Mouse (Mus musculus) lung, embryonic 16.5 days (tissue): ENCODE results near the gene Ypel2. TPM values are rescaled to one million over a fixed set of nuclear protein-coding genes. Genes with fewer than 3 reads are reported as not detected.

Experiments used
- ATAC-seq: fragments of 200-750 bp; cut with Nextera tagmentation; 2 replicates; pipeline ENCODE4 v1.8.0; 2017; ENCODE audit warnings: low read depth, mild to moderate bottlenecking, moderate library complexity
- H3K27ac ChIP-seq: fragments of 300-500 bp; sonication (generic); 2 replicates; pipeline ENCODE4 v1.5.1; 2014; ENCODE audit warnings: mild to moderate bottlenecking, control low read depth, low read length
- H3K27me3 ChIP-seq: fragments of 300-500 bp; sonication (generic); 2 replicates; pipeline ENCODE4 v1.6.1; 2014; ENCODE audit warnings: low read depth, low read length, mixed read lengths; ENCODE audit not compliant: control insufficient read depth, insufficient read depth
- H3K36me3 ChIP-seq: fragments of 300-500 bp; sonication (generic); 2 replicates; pipeline ENCODE4 v1.6.1; 2014; ENCODE audit warnings: low read length; ENCODE audit not compliant: control insufficient read depth, insufficient read depth
- H3K4me1 ChIP-seq: fragments of 300-500 bp; sonication (generic); replicated peaks from 2 replicates; pipeline ENCODE4 v1.6.1; 2014; ENCODE audit warnings: low read length, mixed read lengths; ENCODE audit not compliant: control insufficient read depth, insufficient read depth
- H3K4me2 ChIP-seq: fragments of 300-500 bp; sonication (generic); 2 replicates; pipeline ENCODE4 v1.6.1; 2014; ENCODE audit warnings: low read depth, low read length, control low read depth
- H3K4me3 ChIP-seq: fragments of 300-500 bp; sonication (generic); 2 replicates; pipeline ENCODE4 v1.5.1; 2014; ENCODE audit warnings: mild to moderate bottlenecking, low read length, control low read depth
- H3K9ac ChIP-seq: fragments of 300-500 bp; sonication (generic); 2 replicates; pipeline ENCODE4 v1.6.1; 2014; ENCODE audit warnings: low read length, control low read depth
- H3K9me3 ChIP-seq: fragments of 300-500 bp; sonication (generic); 2 replicates; pipeline ENCODE4 v1.6.1; 2016; ENCODE audit warnings: low read length; ENCODE audit not compliant: control insufficient read depth
- WGBS: fragments of 180-500 bp; shearing (Covaris S2); extraction: QIAGEN DNeasy Blood & Tissue Kit; methylation state at CpG from one replicate; pipeline ENCODE4 v1.1.7; 2014; 5-methylcytosine and 5-hydroxymethylcytosine counted together
- polyA plus RNA-seq: library from polyadenylated mRNA; unstranded; fragments of >200 nt; fragmentation: Nextera tagmentation; extraction: Ambion mirVana; gene quantifications from 2 replicates; pipeline ENCODE4 v1.2.1, GENCODE M21; 2015

Gene Ypel2
- polyA plus RNA-seq, 1 experiment from 2014 or later, result 11.8 TPM

GRCm38 (mm10) chr11:86906767-86907662 lies 86.5 kb downstream of the Ypel2 start:
- no peak overlapping the region for H3K9ac ChIP-seq
- H3K36me3 ChIP-seq, result no peaks in the 10 kb centered on the region
- no peak overlapping the region for H3K27ac ChIP-seq
- no peak for ATAC-seq
- no peaks in the 10 kb centered on the region for H3K4me1 ChIP-seq
- no peak overlapping the region for H3K4me3 ChIP-seq
- no peak overlapping the region for H3K4me2 ChIP-seq
- H3K9me3 ChIP-seq, result no peaks in the 10 kb centered on the region
- H3K27me3 ChIP-seq, result no peaks in the 10 kb centered on the region
- 85% methylated on average over 11 of the region's 11 CpGs for WGBS

- no peak for ATAC-seq
- 85% methylated on average over 6 of the region's 6 CpGs for WGBS
- no peaks in the 10 kb centered on the region for H3K4me1 ChIP-seq
- H3K9me3 ChIP-seq, result no peaks in the 10 kb centered on the region
- H3K27ac ChIP-seq, result no peak overlapping the region
- H3K36me3 ChIP-seq, result no peaks in the 10 kb centered on the region
- no peak overlapping the region for H3K4me2 ChIP-seq
- no peak overlapping the region for H3K9ac ChIP-seq
- H3K27me3 ChIP-seq, result no peaks in the 10 kb centered on the region
- no peak overlapping the region for H3K4me3 ChIP-seq
These were observed 87.2 kb downstream of the Ypel2 start for GRCm38 (mm10) chr11:86906257-86906656.

GRCm38 (mm10) chr11:86905261-86905660 lies 88.2 kb downstream of the Ypel2 start:
- H3K9me3 ChIP-seq, result no peaks in the 10 kb centered on the region
- H3K4me3 ChIP-seq, result no peak overlapping the region
- no peak overlapping the region for H3K27ac ChIP-seq
- WGBS, result 91% methylated on average over 2 of the region's 2 CpGs
- no peaks in the 10 kb centered on the region for H3K4me1 ChIP-seq
- H3K27me3 ChIP-seq, result no peaks in the 10 kb centered on the region
- H3K9ac ChIP-seq, result no peak overlapping the region
- ATAC-seq, result no peak
- H3K36me3 ChIP-seq, result no peaks in the 10 kb centered on the region
- no peak overlapping the region for H3K4me2 ChIP-seq

- H3K27ac ChIP-seq, result no peak overlapping the region
- H3K9me3 ChIP-seq, result no peaks in the 10 kb centered on the region
- no peak overlapping the region for H3K9ac ChIP-seq
- no peak overlapping the region for H3K4me2 ChIP-seq
- H3K27me3 ChIP-seq, result no peaks in the 10 kb centered on the region
- no peaks in the 10 kb centered on the region for H3K36me3 ChIP-seq
- no peak for ATAC-seq
- H3K4me3 ChIP-seq, result no peak overlapping the region
- no peaks in the 10 kb centered on the region for H3K4me1 ChIP-seq
- WGBS, result 63% methylated on average over 4 of the region's 4 CpGs
These were observed 88.8 kb downstream of the Ypel2 start for GRCm38 (mm10) chr11:86904706-86905105.

GRCm38 (mm10) chr11:86898367-86898766 lies 95.1 kb downstream of the Ypel2 start:
- peaks cover 18% of the 10 kb centered on the region for H3K4me1 ChIP-seq
- no peaks in the 10 kb centered on the region for H3K36me3 ChIP-seq
- no peak overlapping the region for H3K4me3 ChIP-seq
- H3K9ac ChIP-seq, result no peak overlapping the region
- no peak overlapping the region for H3K4me2 ChIP-seq
- H3K27ac ChIP-seq, result no peak overlapping the region
- H3K9me3 ChIP-seq, result no peaks in the 10 kb centered on the region
- ATAC-seq, result peak; percentile 50
- WGBS, result 22% methylated on average over 2 of the region's 2 CpGs
- no peaks in the 10 kb centered on the region for H3K27me3 ChIP-seq

- Histone ChIP-seq H3K27ac (peak overlapping the region; percentile 41), H3K4me3 (no peak overlapping the region), H3K27me3 (no peaks in the 10 kb centered on the region), H3K36me3 (no peaks in the 10 kb centered on the region), H3K4me1 (peaks cover 18% of the 10 kb centered on the region), H3K4me2 (no peak overlapping the region), H3K9me3 (0 out of 2 replicates have a peak, but pooled peaks cover 2% of the 10 kb centered on the region), H3K9ac (peak overlapping the region; percentile 10; the same call in 1 of the 2 replicates)
- ATAC-seq, result peak; percentile 44; the same call in 1 of the 2 replicates
- WGBS, result 36% methylated on average over 3 of the region's 3 CpGs
These were observed 97.9 kb downstream of the Ypel2 start for GRCm38 (mm10) chr11:86895567-86895966.

- no peaks in the 10 kb centered on the region for H3K27me3 ChIP-seq
- 50% methylated on average over 9 of the region's 9 CpGs for WGBS
- no peaks in the 10 kb centered on the region for H3K36me3 ChIP-seq
- H3K27ac ChIP-seq, result peak overlapping the region; percentile 25; the same call in 1 of the 2 replicates
- peaks cover 18% of the 10 kb centered on the region for H3K4me1 ChIP-seq
- no peak overlapping the region for H3K4me2 ChIP-seq
- 0 out of 2 replicates have a peak, but pooled peaks cover 2% of the 10 kb centered on the region for H3K9me3 ChIP-seq
- ATAC-seq, result no peak
- no peak overlapping the region for H3K9ac ChIP-seq
- no peak overlapping the region for H3K4me3 ChIP-seq
These were observed 98.4 kb downstream of the Ypel2 start for GRCm38 (mm10) chr11:86895156-86895555.

GRCm38 (mm10) chr11:86894171-86894577 lies 99.3 kb downstream of the Ypel2 start:
- Histone ChIP-seq H3K27ac (no peak overlapping the region), H3K9me3 (0 out of 2 replicates have a peak, but pooled peaks cover 2% of the 10 kb centered on the region), H3K9ac (peak overlapping the region; percentile 57; the same call in 1 of the 2 replicates), H3K4me3 (peak overlapping the region; percentile 34), H3K4me2 (peak overlapping the region; percentile 61), H3K4me1 (peaks cover 18% of the 10 kb centered on the region), H3K36me3 (no peaks in the 10 kb centered on the region), H3K27me3 (no peaks in the 10 kb centered on the region)
- ATAC-seq, result peak; percentile 75
- 4% methylated on average over 19 of the region's 19 CpGs for WGBS

GRCm38 (mm10) chr11:86892996-86893670 lies 100.4 kb downstream of the Ypel2 start:
- Histone ChIP-seq H3K4me1 (peaks cover 13% of the 10 kb centered on the region), H3K27me3 (no peaks in the 10 kb centered on the region), H3K4me3 (no peak overlapping the region), H3K9me3 (0 out of 2 replicates have a peak, but pooled peaks cover 2% of the 10 kb centered on the region), H3K4me2 (no peak overlapping the region), H3K36me3 (no peaks in the 10 kb centered on the region), H3K27ac (no peak overlapping the region), H3K9ac (no peak overlapping the region)
- WGBS, result 78% methylated on average over 15 of the region's 15 CpGs
- ATAC-seq, result no peak
